Mouse (Mus musculus) testis, postnatal 14 days (tissue): ENCODE data around the gene Syt15.
"Not testable (repeated sequence)": the region's sequence is repeated elsewhere in the genome, so short reads cannot be mapped to it uniquely, and the experiment has no call there.

Source experiments
- DNase-seq: peaks from one replicate; pipeline ENCODE4 v3.0.0; 2021; ENCODE audit warnings: low spot score

Gene Syt15

DNA sequence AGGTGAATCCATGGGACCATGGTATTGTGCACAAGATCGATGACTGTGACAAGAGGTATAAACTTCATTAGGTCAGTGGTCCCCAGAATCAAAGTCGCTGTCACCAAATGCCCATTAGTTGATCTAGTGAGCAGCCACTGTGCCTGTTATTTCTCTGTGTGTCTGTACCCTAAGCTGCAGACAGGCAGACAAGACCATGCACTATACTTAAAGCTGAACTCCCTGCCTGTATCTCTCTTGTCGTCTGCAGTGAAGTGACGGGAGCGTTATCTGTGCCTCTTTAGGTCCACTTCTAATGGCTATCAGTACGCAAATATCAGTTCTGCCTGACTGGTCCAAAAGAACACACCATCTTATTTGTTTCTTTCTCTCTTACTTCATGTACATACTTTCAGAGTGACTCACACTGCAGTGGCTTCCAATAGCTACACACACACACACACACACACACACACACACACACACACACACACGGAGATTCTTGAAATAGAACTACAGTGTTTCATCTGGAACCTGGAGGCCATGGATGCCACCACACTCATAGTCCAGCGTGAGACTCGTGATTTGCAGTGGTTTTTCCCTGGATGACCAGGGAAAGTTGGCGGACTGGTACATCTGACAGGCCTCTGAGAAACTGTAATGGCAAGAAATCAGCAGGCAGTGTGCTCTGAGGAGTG lies 9.6 kb downstream of the Syt15 start:
- DNase-seq, result no peak

DNA sequence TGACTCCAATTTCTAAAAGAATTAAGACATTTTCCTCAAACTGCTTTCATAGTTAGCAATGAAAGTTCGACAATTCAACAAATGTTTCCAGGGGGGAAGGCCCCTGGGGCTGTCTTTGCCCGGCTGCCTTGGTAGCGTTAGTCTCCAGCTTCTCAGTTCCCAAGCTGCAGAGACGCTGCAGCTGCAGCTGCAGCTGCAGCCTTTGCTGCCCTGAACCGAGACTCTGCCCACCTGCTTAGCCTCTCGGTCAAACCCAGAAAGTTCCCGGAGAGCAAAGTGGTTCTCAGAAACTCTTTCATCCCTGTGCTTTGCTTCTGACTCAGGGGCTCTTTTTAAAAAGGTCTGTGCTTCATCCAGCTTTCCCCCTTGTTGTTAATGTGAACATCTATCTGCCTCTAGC lies 12.9 kb downstream of the Syt15 start:
- DNase-seq, result no peak

DNA sequence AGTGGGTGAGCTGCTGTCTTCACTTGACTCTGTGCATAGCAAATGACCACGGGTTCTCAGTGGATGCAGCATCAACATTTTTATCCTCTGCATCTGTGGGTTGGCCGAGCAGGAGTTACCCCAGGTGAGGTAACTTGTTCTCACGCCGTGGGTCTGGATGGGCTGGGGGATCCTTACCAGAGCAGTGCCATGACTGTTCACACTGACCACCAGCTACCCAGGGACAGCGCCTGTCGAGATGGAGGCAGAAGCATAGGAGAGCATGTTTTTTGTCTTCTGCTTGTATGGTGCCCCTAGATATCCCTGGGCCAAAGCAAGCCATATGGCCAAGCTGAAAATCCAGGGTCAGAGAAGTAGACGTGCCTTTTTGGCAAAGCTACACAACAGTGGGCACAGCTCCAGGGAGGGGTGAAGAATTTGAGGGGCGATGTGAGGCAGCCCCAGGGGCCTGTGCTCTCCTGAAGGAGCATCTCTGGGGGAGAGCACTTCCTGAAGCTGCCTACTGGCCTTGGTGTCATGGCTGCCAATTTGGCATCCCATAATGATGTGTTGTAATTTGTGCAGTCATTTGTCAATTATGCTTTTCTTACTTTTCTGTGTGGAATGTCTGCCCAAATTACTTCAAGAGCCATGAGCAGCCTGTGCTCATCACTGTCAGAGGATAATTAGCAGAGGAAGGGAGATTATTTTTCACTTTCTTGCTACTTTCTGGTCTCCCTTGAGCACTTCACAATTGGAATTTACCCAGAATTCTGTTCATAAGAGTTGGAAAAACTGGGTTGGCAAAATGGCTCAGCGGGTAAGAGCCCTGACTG lies 13.7 kb downstream of the Syt15 start:
- no peak for DNase-seq

DNA sequence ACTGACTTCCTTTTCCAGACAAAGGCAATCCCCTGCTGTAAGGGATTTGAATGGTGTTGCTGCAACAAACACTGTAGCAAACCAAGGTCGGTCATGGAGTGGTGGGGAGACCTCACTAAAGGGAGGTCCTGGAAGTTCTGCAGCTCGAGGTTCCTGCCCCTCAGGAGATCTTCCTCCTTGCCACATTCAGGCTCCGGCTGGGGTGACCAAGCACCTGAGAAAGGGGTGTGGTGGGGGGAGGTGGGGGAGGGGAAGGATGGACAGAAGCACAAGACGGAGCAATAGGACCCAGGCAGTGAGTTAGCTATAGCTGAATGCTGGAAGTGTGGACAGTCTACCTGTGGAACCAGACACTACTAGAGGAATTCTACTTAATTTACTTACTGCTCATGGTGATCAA lies 14.5 kb downstream of the Syt15 start:
- DNase-seq, result no peak

DNA sequence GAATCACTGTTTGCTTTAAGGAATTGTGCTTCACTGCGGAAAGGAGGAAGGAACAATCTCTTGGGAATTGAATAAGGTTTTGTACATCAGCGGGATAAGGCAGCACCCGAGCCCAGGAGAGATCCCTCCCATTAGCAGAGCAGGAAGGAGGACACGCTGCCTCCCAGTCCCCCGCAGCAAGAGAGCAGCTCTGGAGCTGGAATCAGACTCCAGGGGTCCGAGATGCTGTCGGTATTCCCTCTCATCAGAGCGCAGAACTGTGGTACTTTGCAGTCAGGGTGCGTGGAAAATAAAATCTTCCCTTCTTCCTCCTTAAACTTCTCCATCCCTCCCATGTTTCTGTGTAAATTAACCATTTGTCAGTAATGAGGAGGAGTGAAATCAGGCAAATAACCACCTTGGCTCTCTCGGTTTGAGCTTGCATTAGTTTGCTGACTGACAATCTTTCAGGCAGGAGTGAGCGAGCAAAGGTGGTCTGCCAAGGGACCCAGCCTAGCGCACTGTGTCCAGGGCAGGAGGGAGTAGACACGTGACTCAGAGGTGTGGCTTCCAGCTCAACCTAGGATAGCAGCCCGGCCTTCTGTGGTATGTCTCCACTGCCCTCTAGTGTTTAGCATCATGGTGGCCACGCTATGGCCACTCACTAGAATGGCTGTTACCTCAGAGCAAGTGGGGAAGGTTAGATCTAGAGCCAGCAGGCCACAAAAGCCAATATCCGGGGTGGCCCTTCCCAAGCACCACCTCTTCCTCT lies 15.4 kb downstream of the Syt15 start:
- DNase-seq, result peak; percentile 58

DNA sequence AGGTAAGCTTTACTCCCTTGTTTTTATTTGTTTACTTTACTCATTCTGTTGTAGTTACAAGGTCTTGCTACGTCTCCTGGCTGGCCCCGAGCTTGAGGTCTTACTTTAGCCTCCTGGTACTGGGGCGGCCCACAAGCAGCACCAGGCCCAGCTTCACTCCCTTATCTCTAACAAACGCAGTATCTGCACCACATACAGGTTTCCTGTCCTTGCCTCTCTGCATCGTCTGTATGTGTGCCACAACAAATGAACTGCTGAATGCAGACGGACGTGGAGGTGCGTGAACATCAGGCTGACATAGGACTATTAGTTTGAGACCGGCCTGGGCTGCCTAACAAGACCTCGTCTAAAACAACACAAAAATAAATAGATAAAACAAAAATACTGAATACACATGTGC lies 20.9 kb downstream of the Syt15 start:
- no peak for DNase-seq

DNA sequence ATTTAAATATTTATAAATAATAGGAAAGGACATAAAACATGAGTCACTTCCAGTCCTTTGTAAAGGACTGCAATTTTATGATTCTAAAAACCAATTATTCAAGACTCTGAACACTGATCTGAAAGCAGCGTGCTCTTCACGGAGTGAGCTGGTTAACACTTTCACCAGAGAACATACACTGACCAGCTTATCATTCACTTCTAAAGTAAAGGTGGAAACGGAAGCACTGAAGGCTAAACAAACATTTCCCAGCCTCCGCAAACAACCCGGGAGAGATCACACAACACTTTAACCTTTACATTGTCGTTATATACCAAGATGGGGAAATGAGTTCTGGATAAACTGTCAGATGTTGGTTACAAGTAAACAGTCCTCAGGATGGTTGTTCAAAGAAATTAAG lies 21.3 kb downstream of the Syt15 start:
- DNase-seq, result no peak

DNA sequence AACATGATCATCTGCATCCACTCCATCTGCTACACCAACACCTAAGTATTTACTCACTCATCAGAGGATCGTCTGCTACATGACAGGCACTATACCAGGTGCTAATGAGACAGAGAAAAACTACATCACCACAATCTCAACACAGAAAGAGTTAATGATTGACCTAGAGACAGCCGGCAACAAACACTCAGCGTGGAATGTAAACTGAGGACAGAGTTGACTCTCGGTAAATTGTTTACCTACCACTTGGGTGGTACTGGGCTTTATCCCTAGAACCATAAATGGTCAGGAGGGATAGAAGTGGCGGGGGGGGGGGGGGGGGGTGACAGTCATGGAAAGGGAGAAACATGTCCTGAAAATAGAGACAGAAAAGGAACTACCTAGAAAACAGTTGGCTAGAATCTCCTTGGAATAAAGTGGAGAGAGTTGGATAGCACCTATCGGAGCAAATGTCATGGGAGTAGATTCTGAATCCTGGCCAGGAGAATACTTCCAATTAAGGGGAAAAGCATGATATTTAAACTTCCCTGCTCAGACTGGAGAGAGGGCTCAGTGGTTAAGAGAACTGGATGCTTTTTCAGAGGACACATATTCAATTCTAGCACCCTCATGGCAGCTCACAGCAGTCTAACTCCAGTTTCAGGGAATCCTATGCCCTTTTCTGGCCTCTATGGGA lies 33.2 kb downstream of the Syt15 start:
- DNase-seq, result no peak

DNA sequence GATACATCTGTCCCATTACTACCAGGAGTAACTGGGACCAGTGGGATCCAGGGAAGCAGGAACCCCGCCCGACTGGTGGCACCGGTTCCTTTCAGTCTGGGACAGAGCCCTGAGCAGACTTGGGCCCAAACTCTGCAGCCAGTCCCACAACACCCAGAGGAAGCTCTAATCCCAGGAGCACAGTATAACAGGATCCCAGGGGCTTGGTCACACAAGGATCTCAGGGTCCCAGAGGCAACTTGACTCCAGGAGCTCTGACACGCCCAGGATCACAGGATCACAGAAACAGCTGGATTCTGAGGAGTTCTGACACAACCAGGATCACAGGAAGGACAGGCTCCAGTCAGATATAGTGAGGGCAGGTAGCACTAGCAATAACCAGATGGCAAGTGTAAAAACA lies 33.9 kb downstream of the Syt15 start:
- no peak for DNase-seq

DNA sequence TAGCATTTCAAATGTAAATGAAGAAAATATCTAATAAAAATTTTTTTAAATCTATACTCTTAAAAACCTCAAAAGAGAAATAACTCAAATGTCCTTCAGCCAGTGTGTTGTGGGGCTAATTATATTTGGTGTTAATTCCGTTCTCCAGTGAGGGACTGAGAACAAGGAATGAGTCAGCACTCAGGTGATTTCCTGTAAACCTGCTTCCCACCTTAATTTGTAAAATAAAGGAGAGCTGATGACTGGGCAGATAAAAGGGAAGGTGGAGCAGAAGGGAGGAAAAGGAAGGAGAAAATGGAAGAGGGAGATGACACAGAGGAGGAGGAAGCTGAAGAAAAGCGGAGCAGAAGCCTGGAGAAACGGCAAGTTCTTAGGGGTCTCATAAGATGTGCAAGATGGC lies 39.1 kb downstream of the Syt15 start:
- DNase-seq, result not testable (repeated sequence)

DNA sequence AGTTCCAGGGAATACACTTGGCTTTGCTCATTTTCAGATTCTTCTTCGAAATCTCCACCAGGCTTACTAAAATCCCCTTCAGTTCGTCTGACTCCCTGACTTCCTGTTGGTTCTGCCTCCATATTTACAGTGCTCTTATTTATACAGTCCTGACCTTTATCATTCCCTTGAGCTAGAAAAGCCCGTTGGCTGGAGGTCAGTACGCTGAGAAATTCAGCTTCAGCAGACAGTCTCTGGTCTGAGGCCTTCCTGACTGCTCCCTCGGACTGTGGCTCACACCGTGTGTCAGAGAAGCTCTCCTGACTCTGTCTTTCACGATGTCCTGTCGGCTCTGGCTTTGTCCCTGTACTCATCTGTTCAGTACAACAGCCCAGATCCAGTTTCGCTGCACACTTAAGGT lies 48.7 kb downstream of the Syt15 start:
- no peak for DNase-seq

DNA sequence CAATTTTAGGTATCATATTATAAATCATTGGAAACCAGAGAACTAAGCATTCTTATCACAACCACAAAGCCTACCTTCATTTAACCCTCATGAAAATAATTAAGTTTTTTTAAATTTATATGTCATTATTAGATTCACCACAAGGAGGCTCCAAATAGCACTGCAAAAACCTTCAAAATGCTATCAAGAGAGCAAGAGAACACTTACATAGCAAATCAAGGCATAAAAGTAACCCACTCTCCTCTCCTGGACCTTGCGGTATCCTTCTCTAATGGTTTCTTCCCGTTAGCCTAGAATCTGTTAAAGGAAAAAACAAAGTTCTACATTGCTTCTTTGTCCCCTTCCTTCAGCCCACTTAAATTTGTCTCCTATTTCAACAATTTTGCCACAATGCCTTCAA lies 53.9 kb downstream of the Syt15 start:
- DNase-seq, result no peak

DNA sequence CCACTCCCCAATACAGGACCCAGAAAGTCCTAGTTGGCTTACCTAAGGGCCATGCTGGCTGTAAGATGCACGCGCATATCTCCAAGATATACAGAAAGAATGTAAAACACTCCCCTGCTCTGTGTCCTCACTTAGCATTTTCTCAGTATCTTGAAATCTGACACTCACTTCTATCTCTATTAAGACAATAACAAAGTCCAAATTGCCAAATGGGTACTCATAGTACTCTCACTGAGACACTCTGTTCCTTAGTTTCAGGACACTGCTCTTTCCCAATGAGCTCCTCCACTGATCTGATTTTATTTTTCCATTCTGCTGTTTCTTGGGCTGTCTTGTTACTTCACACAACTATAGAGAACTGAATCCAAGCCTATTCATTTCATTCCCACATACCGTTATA lies 54.7 kb downstream of the Syt15 start:
- DNase-seq, result no peak

DNA sequence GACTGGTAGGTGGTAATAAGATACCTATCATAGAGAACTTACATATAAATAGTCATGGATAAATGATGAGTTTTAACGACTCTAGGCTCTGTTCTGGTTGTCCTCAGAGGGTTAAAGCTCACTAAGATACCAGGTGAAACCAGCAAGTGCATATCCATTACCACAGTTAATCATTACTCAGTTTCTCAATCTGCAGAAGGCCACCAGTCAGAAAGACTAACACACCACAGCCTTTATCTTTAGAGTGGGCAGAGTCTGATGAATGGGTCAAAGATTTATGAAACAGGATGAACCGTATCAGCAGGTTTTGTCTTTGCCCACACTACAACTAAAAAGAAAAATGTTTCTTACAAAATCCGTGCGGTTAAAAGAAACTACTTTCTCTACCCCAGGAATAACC lies 55.8 kb downstream of the Syt15 start:
- DNase-seq, result no peak

DNA sequence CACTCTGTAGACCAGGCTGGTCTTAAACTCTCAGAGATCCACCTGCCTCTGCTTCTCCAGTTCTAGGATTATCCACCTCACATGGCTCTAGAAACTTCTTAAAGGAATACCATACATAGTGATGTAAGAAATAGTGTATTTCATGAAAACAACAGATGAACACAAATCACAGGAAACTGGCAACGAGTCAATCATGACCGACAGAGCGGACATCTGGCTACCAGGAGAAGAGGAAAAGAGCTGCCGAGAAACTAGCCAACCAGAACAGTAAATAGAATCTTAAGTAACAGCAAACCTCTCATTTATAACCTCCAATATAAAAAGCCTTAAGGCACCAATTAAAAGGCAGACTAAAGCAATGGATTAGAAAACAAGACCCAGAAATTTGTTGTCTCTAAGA lies 60.3 kb downstream of the Syt15 start:
- no peak for DNase-seq
